Mouse (Mus musculus) ES-Bruce4 (cell line): ENCODE measurements around the gene Gabbr1.
A peak's percentile ranks its signal among the peaks of the same experiment; 100 is the strongest.

ENCODE experiments used
- CTCF ChIP-seq: IDR thresholded peaks from one replicate; pipeline ENCODE4 v1.8.1; 2011; ENCODE audit warnings: low read depth, low read length
- POLR2A ChIP-seq: IDR thresholded peaks from one replicate; pipeline ENCODE4 v1.8.1; 2011; ENCODE audit warnings: low read length; ENCODE audit not compliant: insufficient read depth

- TF ChIP-seq CTCF, result no peak
- TF ChIP-seq POLR2A, result peak; percentile 18
These were observed 17.1 kb upstream of the Gabbr1 start for GRCm38 (mm10) chr17:37028683-37029120.
